Mouse (Mus musculus): ENCODE data around the gene Il15.

Il15 gene

DNA sequence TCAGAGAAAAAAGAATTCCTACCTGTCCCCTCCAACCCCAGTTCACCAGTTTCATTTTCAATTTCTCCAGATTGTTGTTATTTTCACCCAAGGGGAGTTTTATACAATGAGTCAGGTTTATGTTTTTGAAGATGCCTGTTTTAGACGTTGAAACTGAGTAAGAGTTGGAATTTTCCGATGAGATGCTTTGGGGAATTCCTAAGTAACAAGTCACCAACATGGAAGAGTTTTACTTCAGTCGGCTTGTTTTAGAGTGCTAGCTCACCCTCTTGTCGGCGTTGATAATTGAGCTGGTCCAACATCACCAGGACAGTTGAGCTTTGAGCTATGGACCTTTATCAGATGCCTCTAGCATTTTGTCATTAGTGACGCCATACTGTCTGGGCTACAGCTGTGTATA is 30.2 kb downstream of the Il15 start:
- POLR2A ChIA-PET = interaction anchor here in 1 of 4 experiments (0.9 kb wide), 1 partner anchor 18 kb away, joined by 3 read pairs; no protein-coding TSS in a partner anchor
- CTCF ChIA-PET = no interaction called here

DNA sequence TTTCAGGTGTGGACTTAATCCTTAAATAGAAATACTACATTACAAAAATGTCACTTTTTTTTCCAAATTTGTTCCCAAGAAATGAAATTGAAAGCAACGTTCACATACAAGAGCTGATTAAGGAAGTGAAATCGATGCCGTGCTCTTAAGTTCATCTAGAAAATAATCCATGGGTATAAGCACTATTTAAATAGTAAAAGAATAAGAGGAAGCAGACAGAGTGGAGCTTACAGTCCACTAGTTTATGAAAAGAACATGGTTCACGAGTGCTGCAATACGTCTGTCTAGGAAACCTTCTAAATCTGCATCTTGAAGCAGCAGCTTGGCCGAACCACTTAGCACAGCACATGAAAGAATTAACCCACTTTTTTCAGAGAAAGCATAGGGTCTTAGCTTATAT is 32.4 kb downstream of the Il15 start:
- ChIA-PET POLR2A (no interaction called here), CTCF (no interaction called here)

DNA sequence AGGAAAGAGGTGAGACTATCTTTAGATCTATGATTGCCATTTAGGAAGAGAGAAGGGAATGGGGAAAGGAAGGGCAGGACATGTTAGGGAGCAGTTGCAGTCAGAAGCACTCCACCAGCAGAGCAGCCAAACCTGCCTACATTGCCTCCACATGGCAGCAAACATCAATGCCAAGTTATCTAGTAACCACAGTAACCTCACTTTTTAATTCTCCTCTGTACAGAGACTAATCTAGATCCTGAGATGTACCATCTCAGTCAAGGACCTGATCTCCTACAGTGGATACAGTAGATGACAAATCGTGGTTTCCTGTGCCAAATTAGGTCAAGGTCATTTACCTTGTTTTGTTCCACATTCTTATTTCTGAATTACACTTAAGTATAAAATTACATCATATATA is 42.0 kb downstream of the Il15 start:
- ChIA-PET CTCF (no interaction called here), POLR2A (no interaction called here)

DNA sequence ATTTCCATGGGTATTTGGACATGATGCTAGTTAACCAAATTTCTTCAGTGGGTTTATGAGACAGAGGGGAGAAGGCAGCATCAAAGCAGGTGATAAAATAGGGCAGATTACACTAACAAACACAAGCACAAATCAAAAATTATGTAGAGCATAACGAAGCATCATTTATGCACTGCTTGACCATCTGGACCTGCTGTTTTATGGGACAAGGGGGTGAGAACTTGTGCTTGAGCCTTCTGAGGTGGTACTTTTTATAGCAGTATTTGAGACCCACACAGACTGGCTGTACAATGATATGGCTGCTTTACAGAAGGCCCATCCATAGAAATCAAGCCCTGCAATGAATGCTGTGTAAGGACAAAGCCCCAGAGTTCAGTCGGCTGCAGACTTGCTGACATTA is 46.9 kb downstream of the Il15 start:
- POLR2A ChIA-PET = interaction anchor here in 1 of 4 experiments (0.7 kb wide), 1 partner anchor 437 kb away, joined by 3 read pairs; no protein-coding TSS in a partner anchor
- CTCF ChIA-PET = interaction anchor here in 1 of 4 experiments (0.7 kb wide), 1 partner anchor 656 kb away, joined by 3 read pairs; no protein-coding TSS in a partner anchor

DNA sequence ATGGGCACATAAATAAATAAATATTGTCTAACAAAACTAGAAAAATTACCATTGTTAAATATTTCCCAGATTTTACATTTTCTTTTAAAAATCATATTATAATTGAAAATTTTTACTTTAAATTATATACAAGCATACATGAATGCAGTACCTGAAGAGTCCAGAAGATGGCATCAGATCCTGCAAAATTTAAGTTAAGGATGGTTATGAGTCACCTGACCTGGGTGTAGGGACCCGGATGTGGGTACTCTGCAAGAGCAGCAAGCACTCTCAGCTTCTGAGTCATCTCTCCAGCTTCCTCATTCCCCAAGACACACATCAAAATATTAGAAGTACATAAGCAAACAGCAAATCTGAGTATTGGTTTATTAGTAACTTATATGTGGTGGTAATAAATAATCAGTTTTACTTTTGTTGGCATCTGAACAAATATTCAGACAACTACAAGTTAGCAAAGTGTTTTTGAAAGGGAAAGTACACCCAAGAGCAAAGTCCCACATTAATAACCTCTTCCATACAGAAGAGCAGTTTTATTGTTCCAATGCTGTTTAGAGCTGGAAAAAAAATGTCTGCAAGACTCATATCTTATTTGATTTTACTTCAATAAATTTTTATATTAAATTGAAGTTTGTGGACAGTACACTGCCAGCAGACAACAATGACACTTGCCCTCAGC is 51.6 kb downstream of the Il15 start:
- CTCF ChIA-PET = interaction anchor here in 2 of 4 experiments (0.7 to 1.7 kb wide), 3 partner anchors 490 kb away, joined by 3 to 6 read pairs (median 4); no protein-coding TSS in a partner anchor
- POLR2A ChIA-PET = no interaction called here

DNA sequence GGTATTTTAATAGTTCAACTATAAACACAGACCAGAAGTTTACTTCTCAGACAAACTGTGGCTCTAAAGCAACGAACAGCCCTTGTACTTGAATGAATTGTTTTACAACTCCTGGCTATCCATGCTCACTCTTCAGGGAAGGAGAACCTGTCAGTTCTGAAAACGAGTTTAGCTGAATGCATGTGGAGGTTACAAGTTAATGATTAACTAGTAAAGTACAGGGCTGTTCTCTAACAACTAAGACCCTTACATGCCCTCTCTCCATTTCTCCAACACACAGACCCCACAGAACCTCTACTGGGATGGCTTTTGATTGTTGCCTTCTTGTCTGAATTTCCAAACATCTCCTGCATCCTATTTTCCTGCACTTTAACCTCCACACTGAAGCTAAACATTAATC is 53.7 kb downstream of the Il15 start:
- POLR2A ChIA-PET = no interaction called here
- CTCF ChIA-PET = no interaction called here

DNA sequence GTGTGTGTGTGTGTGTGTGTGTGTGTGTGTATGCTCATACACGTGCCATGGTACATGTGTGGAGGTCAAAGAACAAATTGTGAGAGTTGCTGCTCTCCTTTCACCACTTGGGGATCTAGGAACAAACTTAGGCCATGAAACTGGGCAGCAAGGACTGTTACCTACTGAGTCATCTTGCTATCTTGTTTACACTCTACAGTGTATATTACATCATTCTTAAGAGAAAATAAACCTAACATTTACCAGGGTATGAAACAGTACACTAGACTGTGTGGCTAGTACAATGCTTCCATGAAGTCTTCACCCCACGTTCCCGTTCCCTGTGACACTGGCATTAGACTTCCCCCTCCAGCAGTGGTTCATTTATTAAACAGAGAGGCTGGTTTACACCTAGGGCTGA is 56.5 kb downstream of the Il15 start:
- ChIA-PET POLR2A (no interaction called here), CTCF (no interaction called here)

DNA sequence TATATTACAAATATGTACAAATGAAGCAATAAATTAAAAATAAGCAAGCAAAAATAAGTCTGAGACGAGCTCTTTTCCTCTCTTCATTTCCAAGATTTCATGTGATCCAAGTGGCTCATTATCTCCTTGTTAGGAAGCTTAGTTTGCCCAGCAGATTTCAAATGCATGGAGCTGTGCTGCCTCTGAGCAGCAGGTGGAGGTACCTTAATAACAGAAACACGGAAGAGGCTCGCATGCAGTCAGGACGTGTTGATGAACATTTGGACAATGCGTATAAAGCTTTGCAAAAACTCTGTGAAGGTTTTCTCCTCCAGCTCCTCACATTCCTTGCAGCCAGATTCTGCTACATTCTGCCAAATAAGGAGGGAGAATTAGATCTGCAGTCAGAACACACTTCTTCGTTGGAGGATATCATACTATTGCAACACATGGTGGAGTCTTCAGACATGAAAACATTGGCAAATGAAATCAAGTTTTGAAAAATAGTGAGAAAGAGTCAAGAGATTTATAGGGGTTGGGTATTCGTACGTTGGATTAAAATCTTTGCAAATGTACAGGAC is 71.3 kb downstream of the Il15 start:
- ChIA-PET CTCF (no interaction called here), POLR2A (no interaction called here)

DNA sequence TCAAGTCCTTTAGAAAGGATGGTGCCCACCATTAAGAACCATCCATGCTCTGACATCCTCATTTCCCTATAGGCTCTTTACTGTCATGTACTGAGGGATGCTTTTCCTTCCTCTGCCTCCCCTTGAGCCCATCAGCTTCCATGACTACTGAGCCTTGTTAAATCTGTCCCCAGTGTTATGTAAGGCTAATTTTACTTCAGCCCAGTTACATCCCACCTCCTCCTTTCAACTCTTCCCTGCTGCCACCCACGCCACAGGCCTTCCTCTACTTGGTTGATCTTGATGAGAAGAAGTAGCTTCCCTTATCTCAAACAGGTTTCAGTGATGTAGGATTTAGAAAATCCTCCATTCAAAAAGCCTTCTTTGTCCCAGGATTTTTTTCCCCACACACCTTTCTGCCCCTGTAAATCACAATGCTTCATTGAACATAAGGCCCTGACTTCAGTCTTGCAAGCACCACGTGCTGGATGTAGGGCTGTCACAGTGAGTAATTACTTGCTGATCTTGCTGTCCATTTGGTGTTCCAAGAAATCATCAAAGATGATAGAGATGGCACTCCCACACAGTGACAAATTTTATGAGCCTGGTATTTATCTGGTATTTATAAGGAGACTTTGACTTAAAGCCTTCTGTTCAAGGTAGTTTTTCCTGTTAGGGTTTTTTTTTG is 74.9 kb downstream of the Il15 start:
- CTCF ChIA-PET = no interaction called here
- POLR2A ChIA-PET = no interaction called here

DNA sequence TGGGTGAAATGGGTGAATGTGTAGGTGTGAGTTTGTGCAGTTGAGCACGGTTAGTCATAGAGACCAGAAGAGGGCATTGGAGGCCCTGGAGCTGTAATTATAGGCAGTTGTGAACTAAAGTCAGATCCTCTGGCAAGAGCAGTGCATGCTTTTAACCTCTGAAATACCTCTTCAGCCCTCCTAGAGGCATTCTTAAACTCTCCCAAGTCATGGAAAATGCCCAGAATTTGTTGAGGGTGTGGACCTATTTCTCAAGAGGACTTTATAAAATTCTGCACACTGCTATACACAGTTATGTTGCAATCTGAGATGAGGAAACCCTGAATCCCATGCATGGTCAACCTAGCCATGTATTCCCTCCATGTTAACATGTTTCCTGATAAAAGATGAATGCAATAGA is 77.0 kb downstream of the Il15 start:
- ChIA-PET POLR2A (no interaction called here), CTCF (no interaction called here)

DNA sequence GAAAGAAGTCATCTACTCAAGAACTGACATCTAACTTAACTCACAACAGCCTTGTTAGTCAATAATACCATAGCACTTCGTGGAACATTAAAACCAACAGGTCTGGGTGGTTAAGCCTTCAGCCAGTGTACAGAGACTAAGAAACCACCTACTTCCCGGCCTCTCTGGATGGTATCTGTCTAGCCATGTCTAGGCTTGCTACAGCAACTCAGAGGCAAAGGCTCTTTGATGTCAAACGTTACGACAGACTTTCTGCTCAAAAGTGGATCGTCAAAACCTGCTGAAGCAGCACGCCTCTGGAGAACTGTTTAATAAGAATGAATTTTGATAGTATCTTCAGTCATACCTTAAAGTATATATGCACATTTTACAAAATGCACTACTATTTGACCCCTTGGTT is 77.4 kb downstream of the Il15 start:
- CTCF ChIA-PET = no interaction called here

DNA sequence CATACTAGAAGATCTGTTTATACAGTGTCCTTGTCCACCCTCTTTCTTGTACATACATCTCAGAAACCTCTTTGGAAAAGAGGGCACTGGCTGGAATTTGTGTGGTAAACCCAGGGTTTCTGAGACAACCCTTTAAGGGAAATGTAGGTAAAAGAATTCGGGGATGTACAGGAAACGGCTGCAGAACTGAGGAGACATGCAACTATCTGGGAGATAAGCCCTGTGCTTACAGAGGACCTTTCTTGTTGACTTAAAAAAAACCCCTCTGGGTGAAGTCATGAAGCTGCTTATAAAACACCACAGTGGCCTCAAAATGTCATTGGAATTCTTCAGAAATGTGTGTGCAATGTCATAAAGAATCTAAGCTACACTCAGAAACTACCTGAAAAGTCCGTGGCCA is 85.6 kb downstream of the Il15 start:
- POLR2A ChIA-PET = no interaction called here
- CTCF ChIA-PET = no interaction called here

More for the DNA sequence above, 77.4 kb downstream of the Il15 start:
- POLR2A ChIA-PET = no interaction called here

DNA sequence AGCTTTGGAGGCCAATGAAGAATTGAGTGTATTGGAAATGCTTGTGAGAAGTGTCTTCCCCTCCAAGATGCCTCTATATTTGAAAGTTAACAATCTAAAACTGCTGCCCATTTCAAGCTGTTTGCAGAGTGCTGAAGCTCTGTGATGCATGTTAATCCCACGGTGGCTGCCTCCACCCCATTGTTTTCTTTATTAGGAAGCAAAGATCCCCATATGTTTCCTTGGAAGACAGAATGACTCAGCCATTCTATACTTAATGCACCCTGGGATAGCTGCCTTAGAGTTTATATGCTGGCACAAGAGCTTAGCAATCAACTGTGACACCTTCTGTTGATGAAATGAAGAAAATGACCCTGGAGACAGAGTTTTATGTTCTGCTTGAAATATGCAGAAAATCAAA is 96.6 kb downstream of the Il15 start:
- ChIA-PET POLR2A (no interaction called here), CTCF (no interaction called here)

DNA sequence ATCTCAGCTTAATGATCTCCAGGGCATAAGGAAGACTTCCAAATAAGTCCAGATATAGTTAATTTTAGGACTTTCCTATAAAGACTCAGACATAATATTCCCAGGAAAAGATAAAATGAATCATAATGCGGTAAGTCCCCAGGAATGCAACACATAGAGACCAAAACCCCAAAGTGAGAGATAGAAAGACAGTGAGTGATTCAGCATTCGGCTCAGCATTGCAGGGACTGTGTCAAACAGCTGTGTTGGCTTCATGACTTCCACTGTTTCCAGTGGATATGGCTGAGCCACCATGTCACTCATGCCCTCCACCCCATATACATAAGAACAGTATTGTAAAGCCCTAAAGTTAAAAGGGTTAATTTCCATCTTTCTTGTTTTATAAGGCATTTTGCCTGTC is 106.8 kb downstream of the Il15 start:
- POLR2A ChIA-PET = no interaction called here
- CTCF ChIA-PET = no interaction called here

DNA sequence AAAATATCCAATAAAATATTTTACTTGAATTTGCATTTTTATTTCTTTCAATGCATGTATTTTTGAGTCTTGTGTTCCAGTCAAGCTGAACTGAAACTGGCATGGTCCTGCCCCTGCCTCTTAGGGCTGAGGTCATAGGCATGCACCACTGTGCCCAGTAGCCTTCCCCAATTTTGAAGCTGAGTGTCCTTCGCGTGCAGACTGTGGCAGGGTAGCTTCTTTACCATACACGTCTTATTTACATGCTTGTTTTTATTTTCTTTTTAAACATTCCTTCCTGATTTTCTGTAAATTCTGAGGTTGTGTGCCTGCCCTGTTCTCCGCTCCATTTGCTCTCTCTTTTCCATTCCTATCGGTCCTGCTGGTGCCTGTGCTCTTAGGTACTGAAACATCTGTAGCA is 111.4 kb downstream of the Il15 start:
- POLR2A ChIA-PET = no interaction called here
- CTCF ChIA-PET = no interaction called here

DNA sequence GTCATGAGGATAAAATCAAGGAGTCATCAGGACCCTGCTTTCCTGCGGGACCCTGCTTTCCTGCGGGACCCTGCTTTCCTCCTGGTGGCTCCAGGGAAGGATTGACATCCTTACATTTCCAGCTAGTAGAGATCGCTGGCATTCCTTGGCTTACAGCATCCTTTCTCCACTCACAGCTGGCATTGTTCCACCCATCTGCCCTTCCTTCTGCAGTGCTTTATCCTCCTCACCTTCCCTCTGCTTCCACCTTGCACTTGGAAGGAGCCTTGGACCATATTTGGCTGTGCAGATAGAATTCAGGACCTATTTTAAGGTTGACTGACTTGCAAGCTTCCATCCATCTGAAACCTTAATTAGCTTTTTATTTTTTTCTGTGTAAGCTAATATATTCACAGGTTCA is 117.2 kb downstream of the Il15 start:
- POLR2A ChIA-PET = no interaction called here
- CTCF ChIA-PET = no interaction called here

DNA sequence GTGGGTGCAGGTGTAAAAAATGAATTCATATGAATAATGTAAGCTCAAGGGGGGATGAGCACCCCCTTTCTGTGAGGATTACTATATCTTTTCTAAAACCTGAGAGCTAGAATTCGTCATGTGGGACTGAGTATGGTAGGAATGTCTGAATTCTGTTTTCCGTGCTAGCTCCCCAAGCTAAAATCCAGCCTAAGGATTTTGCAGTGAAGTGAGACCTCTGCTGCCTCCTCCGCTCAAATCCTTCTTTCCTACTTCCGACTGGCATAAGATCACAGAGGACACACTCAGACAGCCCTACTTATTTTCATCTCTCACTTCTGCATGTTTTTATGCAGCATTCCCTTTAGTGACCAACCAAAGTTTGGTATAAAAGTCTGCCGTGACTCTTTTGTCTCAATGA is 121.0 kb downstream of the Il15 start:
- POLR2A ChIA-PET = no interaction called here
- CTCF ChIA-PET = no interaction called here
